Mouse (Mus musculus) urinary bladder, postnatal 4 days (tissue): ENCODE results near the gene Polr2b.

Experiments
- DNase-seq, 2 experiments: peaks; one replicate each; pipeline ENCODE4 v3.0.0; 2021 to 2022; ENCODE audit warnings: low spot score in 2 of 2

Polr2b gene

DNA sequence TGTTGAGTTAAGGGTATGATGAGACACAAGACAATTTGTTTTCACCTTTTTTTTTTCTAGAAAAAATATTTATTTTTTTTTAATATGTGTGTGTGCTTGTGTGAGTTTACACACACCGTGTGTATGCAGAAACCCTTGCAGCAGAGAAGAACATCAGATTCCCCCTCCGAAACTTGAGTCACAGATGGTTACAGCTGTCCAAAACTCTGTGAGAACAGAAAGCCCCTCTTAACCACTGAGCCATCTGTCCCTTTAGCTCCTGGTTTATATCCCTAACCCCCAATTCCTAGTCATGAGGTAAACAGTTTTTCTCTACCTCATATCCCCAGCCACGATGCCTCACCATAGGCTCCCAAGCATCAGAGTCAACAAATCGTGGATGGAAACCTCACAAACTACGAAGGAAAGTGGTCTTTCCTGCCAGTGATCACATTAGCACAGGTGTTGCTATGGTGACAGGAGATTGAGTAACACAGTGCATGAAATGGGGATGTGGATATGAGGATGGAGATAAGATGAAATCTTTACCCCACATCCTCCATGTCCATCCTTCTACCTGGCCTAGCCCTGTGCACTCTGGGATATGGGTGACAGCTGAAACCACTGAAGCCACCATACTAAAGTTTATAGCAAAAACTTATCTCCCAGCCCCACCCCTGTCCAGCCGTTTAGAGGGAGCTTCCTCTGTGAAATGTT lies 76.1 kb downstream of the Polr2b start:
- no peak for DNase-seq

DNA sequence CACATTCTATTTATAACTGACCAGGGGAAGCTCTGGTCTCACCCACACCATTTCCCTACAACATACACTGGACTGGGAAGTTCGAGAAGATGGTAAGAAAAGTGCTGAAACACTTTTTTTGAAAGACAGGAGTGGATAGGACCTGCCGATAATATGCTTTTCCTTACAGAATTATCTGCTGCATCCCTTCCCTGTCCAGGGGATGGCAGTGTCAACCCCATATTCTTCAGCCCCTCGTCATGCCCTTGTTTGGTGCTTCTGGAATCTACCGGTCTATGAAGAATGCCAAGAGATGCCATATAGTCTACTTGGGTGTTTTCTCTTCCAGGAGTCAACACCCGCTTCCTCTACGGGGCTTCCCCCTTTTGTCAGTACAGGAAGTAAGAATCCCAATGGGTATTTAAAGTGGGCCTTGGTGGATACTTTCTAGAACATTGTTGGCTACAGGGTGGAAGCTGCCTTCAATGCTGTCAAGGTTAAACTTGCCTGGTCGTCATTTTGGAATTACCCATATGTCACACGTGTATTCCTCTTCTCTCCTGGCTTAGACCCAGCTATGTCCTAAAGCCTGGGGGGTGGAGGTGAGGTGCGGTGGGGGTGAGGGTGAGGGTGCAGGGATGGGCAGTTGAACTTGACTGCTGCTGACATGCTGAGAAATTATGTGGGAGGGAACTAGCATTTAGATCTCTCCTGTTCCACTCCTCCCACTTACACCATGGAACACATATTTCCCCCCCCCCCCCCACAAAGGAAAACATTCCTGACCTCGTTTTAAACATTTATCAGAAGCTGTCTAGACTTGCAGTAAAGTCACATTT lies 76.9 kb downstream of the Polr2b start:
- DNase-seq = no peak

DNA sequence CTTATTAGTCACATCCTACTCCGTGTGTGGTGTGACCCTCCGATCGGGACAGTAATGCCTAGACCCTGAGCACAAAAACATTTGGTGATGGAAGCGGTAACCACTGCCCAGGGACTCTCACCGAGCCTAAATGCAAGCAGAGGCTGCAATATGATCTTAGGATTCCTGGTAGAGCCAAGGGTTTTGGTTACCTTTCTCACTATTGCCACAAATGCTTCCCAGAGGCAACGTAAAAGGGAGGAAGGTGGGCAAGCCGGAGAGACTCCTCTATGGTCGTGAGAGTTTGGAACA lies 77.4 kb downstream of the Polr2b start:
- DNase-seq = no peak

DNA sequence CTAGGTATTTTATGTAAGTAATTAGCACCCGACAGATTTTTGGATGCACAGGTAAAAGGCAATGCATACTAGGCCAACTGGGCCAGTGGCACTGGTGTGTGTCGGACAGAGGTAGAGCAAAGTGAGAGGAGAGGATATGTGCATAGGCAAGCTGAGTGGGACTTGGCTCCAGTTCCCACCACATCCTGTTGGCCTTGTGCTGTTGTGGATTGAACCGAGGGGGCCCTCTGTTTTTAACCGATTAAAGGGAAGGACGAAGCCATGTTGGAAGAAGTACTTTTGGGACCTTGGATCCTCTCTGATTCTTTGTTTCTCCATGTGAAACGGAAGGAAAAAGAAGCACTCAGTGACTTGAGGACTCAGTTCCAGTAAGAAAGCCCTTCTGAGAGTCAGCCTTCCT lies 78.4 kb downstream of the Polr2b start:
- DNase-seq = no peak

DNA sequence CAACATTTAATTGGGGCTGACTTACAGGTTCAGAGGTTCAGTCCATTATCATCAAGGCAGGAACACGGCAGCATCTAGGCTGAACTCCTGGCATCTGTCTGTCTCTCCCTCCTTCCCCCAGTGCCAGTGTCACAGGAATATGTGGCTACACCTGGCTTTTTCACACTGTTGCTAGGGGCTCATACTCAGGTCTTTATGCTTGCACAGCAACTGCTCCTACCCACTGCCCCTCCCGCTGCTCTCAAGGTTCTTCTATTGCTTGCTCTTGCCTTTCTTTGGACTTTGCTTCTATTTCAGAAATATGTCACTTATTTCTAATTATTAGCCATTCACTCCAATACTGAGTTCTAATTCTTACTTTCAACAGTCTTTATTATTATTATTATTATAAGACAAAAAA lies 80.3 kb downstream of the Polr2b start:
- no peak for DNase-seq

DNA sequence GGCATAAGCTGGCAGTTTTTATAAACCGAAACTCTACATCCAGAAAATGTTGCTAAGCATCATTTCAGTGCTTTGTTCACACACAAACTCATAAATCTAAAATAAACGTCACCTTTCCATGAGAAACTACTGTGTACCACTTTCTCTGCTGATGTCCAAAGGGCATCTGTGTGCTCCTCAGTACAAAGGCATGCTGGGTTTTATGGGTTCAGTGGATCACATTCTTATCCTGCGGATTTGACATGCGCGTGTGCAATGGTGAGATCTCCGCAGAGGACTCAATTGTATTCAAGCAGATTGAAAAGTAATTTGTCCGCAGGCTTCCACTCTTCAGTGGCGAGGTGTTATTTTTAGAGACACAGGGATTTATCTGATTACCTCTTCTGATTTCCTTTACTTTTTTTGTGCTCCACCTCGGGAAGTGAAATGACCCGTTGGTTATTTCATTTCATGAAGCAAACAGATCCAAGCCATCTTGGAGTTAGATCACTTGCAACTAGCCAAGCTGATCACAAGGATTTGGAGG lies 83.2 kb downstream of the Polr2b start:
- no peak for DNase-seq

DNA sequence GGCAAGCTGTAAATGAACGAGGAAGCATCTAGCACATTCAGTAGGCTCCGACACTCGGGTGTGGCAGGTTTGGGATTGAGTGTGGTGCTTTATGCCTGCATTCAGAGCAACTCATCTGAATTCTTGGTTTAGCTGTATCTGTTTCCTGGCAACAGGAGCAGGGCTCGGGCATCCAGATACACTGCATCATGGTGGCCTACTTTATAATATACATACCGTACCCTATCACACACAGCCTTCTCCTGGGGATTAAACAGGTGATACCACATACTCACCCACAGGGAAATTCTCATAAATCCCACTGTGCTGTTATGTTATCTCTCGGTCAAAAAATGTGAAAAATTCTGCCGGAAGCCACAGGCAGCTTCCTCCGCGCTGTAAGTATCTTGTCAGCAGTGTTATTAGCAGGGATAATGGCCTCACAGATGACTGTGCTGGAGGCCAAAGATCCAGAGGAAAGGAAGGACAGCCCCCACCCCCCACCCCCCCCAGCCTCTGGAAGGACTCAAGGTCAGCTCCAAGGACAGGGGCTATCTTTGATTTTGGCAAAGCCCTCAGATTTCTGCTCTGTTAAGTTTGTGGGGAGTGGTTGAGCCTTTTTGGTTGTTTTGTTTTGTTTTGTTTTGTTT lies 84.2 kb downstream of the Polr2b start:
- no peak for DNase-seq

DNA sequence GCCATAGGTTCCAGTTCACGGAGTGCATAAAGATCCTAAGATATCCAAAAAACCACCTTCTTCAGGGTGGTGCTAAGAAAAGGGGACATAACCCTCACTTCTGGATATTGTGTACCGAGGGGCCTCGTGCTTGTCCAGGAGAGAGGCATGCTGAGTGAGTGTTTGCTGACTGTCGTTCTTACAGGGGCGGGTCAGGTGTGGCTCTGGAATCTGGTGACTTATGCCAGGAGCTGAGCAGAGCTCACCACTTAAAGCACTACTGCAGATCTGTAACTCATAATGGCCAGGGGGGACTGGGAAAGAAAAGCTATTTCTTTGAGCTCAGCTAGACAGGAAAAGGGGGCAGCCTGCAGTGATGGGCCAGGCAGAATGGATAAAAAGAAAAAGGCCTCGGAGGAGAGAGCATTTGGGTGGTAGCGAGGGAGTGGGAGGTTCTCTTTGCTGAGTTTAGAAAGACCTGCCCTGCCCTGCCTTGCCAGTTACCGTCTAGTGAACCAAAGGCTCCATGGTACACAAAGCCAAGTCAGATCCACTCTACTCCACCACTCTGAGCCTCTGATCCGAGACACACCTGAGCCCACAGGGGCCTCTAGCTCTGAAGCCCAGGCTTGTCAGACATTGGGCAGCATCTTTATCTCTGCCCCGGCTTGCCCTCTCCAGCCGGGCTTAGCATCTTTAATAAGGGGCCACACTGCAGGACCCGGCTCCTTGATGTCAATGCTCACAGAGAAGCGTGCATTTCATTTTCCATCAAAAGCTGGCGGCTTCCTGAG lies 88.5 kb downstream of the Polr2b start:
- no peak for DNase-seq
